Comparison of ENCODE assay signal across 14 mouse cellular contexts in the genomic region with DNA sequence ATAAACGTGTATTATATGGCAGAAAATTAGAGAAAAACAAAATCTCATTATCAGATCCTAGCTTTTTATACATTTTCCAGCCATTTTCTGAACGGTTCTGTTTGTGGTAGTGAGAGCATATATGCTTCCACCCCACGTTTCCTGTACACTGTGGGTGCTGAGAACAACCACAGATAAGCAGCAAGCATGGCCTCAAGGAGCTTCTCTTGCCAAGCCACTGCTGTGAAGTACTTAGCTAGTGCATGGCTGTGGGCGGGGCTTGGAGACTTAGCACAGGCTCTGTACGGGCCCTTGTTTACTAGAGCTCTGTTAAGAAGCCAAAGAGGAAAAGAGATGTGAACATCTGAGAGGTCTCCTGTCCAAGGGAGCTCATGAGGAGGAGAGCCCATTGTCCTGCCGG. TPM values are rescaled to one million over a fixed set of nuclear protein-coding genes. Genes with fewer than 3 reads are reported as not detected.
DNase-seq lines count a peak whose midpoint lies in the region; ATAC-seq and TF ChIP-seq lines count a peak whose summit lies in the region.
"Had no signal": no experiment of that assay in that cellular context is flagged by ENCODE, and none has a peak within 500 bp of the region (broad histone marks: within the 10 kb centered on the region; RNA-seq: fewer than 3 reads in every experiment).

No protein-coding gene starts in this region.

- peak; percentile 87 for DNase-seq in MEL-GATA-1-ER (ENCODE audit: extremely low read depth, low read depth)
- peak; percentile 9 for DNase-seq in lung, embryonic 14.5 days
- peak; percentile 72 for DNase-seq in thymus, postnatal 0 days (ENCODE audit: low spot score)
- no peak for DNase-seq in cerebellum, postnatal 25 days
- DNase-seq in frontal cortex, postnatal 10 days (ENCODE audit: low spot score in 2 of 2), result no peak
- DNase-seq in frontal cortex, postnatal 36 days (ENCODE audit: low spot score in 2 of 2), result no peak
- DNase-seq: adrenal gland, postnatal 25 days; cerebellum, postnatal 14 days; gastrocnemius, postnatal 25 days; heart, postnatal 4 days had no signal

- no peak for TF ChIP-seq CTCF in lung, embryonic 14.5 days (IDR thresholded peaks at IDR 0.05; ENCODE audit: low read depth)

- no peak overlapping the region for H3K27ac ChIP-seq in lung, embryonic 14.5 days (ENCODE audit: low read depth)
- H3K27ac ChIP-seq: kidney, postnatal 0 days; stomach, embryonic 15.5 days had no signal

- no peaks in the 10 kb centered on the region for H3K4me1 ChIP-seq in lung, embryonic 14.5 days (ENCODE audit: insufficient read depth)
- H3K4me1 ChIP-seq: stomach, embryonic 15.5 days had no signal

- no peaks in the 10 kb centered on the region for H3K27me3 ChIP-seq in lung, embryonic 14.5 days (ENCODE audit: insufficient read depth, low read length)
- H3K27me3 ChIP-seq: stomach, embryonic 15.5 days had no signal

- peaks cover 64% of the 10 kb centered on the region for H3K36me3 ChIP-seq in lung, embryonic 14.5 days (ENCODE audit: insufficient read depth)

- H3K4me2 ChIP-seq in lung, embryonic 14.5 days, result no peak overlapping the region
- H3K4me2 ChIP-seq: stomach, embryonic 15.5 days had no signal

- peak; percentile 47; the same call in 1 of the 2 replicates for ATAC-seq in erythroid progenitor cell, adult 5-6 weeks (replicated peaks; ENCODE audit: low FRiP score, poor library complexity, severe bottlenecking)
- no peak for ATAC-seq in lung, embryonic 14.5 days (ENCODE audit: insufficient read depth)

- H3K9ac ChIP-seq in lung, embryonic 14.5 days, result no peak overlapping the region
- H3K9ac ChIP-seq: stomach, embryonic 15.5 days had no signal

- 60% methylated on average over 6 of the region's 6 CpGs for WGBS in lung, embryonic 14.5 days

- no peaks in the 10 kb centered on the region for H3K9me3 ChIP-seq in lung, embryonic 14.5 days (ENCODE audit: low read depth, low read length)
- H3K9me3 ChIP-seq: stomach, embryonic 15.5 days had no signal

- no peak overlapping the region for H3K4me3 ChIP-seq in lung, embryonic 14.5 days (ENCODE audit: low read depth, low read length)
- H3K4me3 ChIP-seq: erythroblast, embryonic 14.5 days; stomach, embryonic 15.5 days had no signal

RNA-seq across cellular contexts. Expression of gene Rft1, which starts 20.8 kb away (rescaled TPM):
- total RNA-seq in erythroid progenitor cell, adult 5-6 weeks (2015; ENCODE audit: low replicate concordance), result 2.1 and 2.9 TPM in 2 replicates
- total RNA-seq in erythroid progenitor cell, adult 5-6 weeks (2017; ENCODE audit: low replicate concordance), result 2.1 and 4.5 TPM in 2 replicates
- polyA plus RNA-seq in lung, embryonic 14.5 days (2014; fragmentation: Nextera tagmentation; extraction: Ambion mirVana), result 16.9 and 18.0 TPM in 2 replicates
- polyA plus RNA-seq in thymus, postnatal 0 days (2015; fragmentation: Nextera tagmentation; extraction: Ambion mirVana), result 10.5 and 12.0 TPM in 2 replicates

RNA-seq across cellular contexts. Expression of gene Sfmbt1, which starts 39.7 kb away (rescaled TPM):
- 22.7 and 36.0 TPM in 2 replicates for total RNA-seq in erythroid progenitor cell, adult 5-6 weeks (2015; ENCODE audit: low replicate concordance)
- total RNA-seq in erythroid progenitor cell, adult 5-6 weeks (2017; ENCODE audit: low replicate concordance), result 13.4 and 27.0 TPM in 2 replicates
- 14.7 and 15.0 TPM in 2 replicates for polyA plus RNA-seq in lung, embryonic 14.5 days (2014; fragmentation: Nextera tagmentation; extraction: Ambion mirVana)
- 18.0 and 18.4 TPM in 2 replicates for polyA plus RNA-seq in thymus, postnatal 0 days (2015; fragmentation: Nextera tagmentation; extraction: Ambion mirVana)

RNA-seq across cellular contexts. Expression of gene Prkcd, which starts 48.9 kb away (rescaled TPM):
- total RNA-seq in erythroid progenitor cell, adult 5-6 weeks (2015; ENCODE audit: low replicate concordance), result 32.4 and 35.2 TPM in 2 replicates
- total RNA-seq in erythroid progenitor cell, adult 5-6 weeks (2017; ENCODE audit: low replicate concordance), result 19.5 and 35.7 TPM in 2 replicates
- polyA plus RNA-seq in lung, embryonic 14.5 days (2014; fragmentation: Nextera tagmentation; extraction: Ambion mirVana), result 48.9 and 54.0 TPM in 2 replicates
- 57.4 and 63.7 TPM in 2 replicates for polyA plus RNA-seq in thymus, postnatal 0 days (2015; fragmentation: Nextera tagmentation; extraction: Ambion mirVana)

Comparison
In these comparisons a context has a peak if more than half of its experiments do, and no peak if none do; other contexts are left out.
1. DNase-seq: peak in MEL-GATA-1-ER (single experiment), lung, embryonic 14.5 days (single experiment) and thymus, postnatal 0 days (single experiment); none in cerebellum, postnatal 25 days (0 of 2), frontal cortex, postnatal 10 days (0 of 2) and frontal cortex, postnatal 36 days (0 of 2).